Mouse (Mus musculus): ENCODE results near the gene Olfr68.
"Not testable (repeated sequence)": the region's sequence is repeated elsewhere in the genome, so short reads cannot be mapped to it uniquely, and the experiment has no call there.

Gene Olfr68

DNA sequence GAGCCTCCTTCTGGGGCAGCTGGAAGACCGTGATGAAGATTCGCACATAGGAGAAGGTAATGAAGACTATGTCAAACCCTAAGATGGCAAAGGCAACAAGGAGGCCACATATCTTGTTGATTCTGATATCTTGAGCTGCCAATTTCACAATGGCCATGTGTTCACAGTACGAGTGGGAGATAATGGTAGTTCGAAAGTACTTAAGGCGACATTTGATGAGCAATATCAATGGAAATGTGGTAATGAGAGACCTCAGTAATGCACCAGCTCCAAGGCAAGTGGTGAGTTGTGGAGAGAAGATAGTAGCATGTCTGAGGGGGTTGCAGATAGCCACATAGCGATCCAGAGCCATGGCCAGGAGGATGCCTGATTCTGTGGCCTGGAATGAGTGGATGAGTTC lies 11.8 kb downstream of the Olfr68 start:
- not testable (repeated sequence) for DNase-seq (ENCODE audit: low read depth, low spot score)

- DNase-seq (ENCODE audit: low read depth, low spot score), result not testable (repeated sequence)
Observed at GRCm38 (mm10) chr7:103762212-103762611, 17.3 kb downstream of the Olfr68 start.

- DNase-seq (ENCODE audit: low read depth, low spot score), result no peak
Observed at GRCm38 (mm10) chr7:103757233-103757632, 22.3 kb downstream of the Olfr68 start, which contains the start of gene Olfr630. Olfr630 (minus strand) TSS chr7:103757333.

- DNase-seq (ENCODE audit: low read depth, low spot score), result no peak
Observed at GRCm38 (mm10) chr7:103744843-103745242, 34.7 kb downstream of the Olfr68 start, which contains the start of gene Olfr629. Olfr629 (minus strand) TSS chr7:103744943.

DNA sequence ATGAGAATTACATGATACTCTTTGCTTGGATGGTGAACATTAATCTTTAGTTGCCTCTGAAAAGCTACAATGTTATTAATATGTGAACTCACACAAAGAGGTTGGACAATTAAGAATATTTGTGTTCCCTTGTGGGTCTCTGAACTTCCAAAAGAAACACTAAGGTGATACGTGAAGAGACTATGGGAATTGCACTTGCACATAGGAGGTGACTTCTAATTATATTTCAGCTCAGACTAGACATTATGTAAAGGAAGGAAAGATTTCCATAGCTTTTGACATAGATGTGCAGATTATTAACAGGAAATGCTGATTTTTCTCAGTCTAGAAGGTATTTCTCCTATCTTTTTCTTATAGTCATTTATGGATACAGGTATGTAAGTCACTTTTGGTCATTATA lies 49.4 kb downstream of the Olfr68 start, which contains the start of gene Olfr628:
Olfr628 (plus strand) TSS at position 301 of the 400 bp plus-strand sequence.
- no peak for DNase-seq (ENCODE audit: low read depth, low spot score)

All from embryo, embryonic 11.5 days (tissue).